Mouse (Mus musculus): ENCODE results near the gene Zfp414. TPM values are rescaled to one million over a fixed set of nuclear protein-coding genes. Genes with fewer than 3 reads are reported as not detected.

Zfp414 gene
- polyA plus RNA-seq (2014; fragmentation: Nextera tagmentation; extraction: Ambion mirVana), result 81.3 and 85.9 TPM in 2 replicates

DNA sequence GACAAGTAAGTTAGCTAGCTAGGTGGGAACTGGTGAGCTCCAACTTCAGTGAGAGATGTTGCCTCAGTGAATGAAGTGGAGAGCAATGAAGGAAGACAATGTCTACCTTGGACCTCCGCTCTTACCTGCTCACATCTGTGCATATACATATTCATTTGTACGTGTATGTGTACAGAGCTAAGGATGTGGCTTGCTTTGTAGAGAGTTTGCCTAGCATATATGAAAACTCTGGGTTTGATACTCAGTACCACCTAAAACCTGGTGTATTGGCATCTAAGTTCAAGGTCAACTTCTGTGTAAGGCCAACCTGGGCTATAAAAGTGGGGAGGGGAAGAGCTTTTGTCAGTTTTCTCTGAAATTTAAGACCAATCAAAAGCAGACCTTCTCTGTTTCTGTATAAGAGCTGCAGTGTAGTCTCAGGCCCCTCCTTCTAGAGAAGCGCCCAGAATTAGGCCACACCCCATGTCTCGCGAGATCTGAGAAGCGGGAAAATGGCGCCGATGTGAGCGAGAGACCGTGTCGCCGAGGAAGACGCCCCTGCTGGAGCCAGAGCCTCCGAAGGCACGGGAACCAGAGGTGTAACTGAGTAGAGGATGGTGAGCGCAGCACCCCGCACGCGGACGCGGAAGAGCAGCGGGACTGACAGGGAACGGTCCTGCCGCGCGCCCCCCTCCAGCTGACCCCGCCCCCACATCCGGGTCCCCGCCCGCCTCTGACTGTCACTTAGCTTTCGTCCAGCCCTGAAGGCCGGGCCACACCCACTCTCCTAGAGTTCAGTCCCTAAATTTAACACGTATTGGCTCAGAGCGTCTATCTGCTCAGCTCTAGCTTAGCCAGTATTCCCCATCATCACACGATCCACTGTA lies at the start of gene Zfp414:
Gene Zfp414 (plus strand): TSS at position 470 of the 866 bp plus-strand sequence.
- H3K9me3 ChIP-seq (ENCODE audit: control insufficient read depth, low read length), result no peaks in the 10 kb centered on the region
- peaks cover 24% of the 10 kb centered on the region for H3K36me3 ChIP-seq (replicated peaks; ENCODE audit: control insufficient read depth, insufficient read depth)
- H3K27ac ChIP-seq, result peak within 1 kb of the TSS; percentile 94
- no peaks in the 10 kb centered on the region for H3K27me3 ChIP-seq (ENCODE audit: control insufficient read depth, insufficient read depth, low read length)
- WGBS, result 2% methylated on average over 34 of the region's 35 CpGs
- ATAC-seq (ENCODE audit: low FRiP score), result peak; percentile 95
- peak; percentile 96 for DNase-seq (ENCODE audit: low spot score)
- peaks cover 21% of the 10 kb centered on the region for H3K4me1 ChIP-seq (replicated peaks; ENCODE audit: control insufficient read depth, insufficient read depth, low read length)
- H3K4me2 ChIP-seq (replicated peaks), result peak within 1 kb of the TSS; percentile 89
- H3K9ac ChIP-seq, result peak within 1 kb of the TSS; percentile 77
- peak within 1 kb of the TSS; percentile 55 for H3K4me3 ChIP-seq (replicated peaks; ENCODE audit: low read length)

- Histone ChIP-seq H3K4me3 (replicated peaks; ENCODE audit: low read length) (no peak overlapping the region), H3K27ac (no peak overlapping the region), H3K9me3 (ENCODE audit: control insufficient read depth, low read length) (no peaks in the 10 kb centered on the region), H3K9ac (no peak overlapping the region), H3K36me3 (replicated peaks; ENCODE audit: control insufficient read depth, insufficient read depth) (no peaks in the 10 kb centered on the region), H3K4me2 (replicated peaks) (no peak overlapping the region), H3K4me1 (replicated peaks; ENCODE audit: control insufficient read depth, insufficient read depth, low read length) (no peaks in the 10 kb centered on the region), H3K27me3 (ENCODE audit: control insufficient read depth, insufficient read depth, low read length) (no peaks in the 10 kb centered on the region)
- WGBS, result 90% methylated on average over 4 of the region's 4 CpGs
- DNase-seq (ENCODE audit: low spot score) (no peak), ATAC-seq (ENCODE audit: low FRiP score) (no peak)
Observed at GRCm38 (mm10) chr17:33584061-33584460, 44.8 kb upstream of the Zfp414 start.

- ATAC-seq (ENCODE audit: low FRiP score) (no peak), DNase-seq (ENCODE audit: low spot score) (no peak)
- H3K27me3 ChIP-seq (ENCODE audit: control insufficient read depth, insufficient read depth, low read length), result no peaks in the 10 kb centered on the region
- WGBS, result 74% methylated on average over 17 of the region's 17 CpGs
- H3K4me1 ChIP-seq (replicated peaks; ENCODE audit: control insufficient read depth, insufficient read depth, low read length), result no peaks in the 10 kb centered on the region
- no peak overlapping the region for H3K4me2 ChIP-seq (replicated peaks)
- H3K9ac ChIP-seq, result no peak overlapping the region
- H3K9me3 ChIP-seq (ENCODE audit: control insufficient read depth, low read length), result no peaks in the 10 kb centered on the region
- no peaks in the 10 kb centered on the region for H3K36me3 ChIP-seq (replicated peaks; ENCODE audit: control insufficient read depth, insufficient read depth)
- H3K4me3 ChIP-seq (replicated peaks; ENCODE audit: low read length), result no peak overlapping the region
- H3K27ac ChIP-seq, result no peak overlapping the region
Observed at GRCm38 (mm10) chr17:33586011-33586410, 42.9 kb upstream of the Zfp414 start.

DNA sequence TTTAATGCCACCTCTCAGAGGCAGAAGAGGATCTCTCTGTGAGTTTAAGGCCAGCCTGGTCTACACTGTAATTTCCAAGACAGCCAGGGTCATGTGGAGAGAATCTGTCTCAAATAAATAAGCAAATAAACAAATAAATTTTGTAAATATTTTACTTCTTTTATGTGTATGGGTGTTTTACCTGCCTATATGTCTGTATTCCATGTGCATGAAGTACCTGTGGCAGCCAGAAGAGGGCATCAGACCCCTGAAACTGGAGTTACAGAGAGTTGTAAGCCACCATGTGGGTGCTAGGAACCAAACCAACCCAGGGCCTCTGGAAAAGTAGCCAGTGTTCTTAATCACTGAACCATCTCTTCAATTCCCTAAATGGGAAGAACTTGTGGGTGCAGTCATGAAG lies 31.6 kb upstream of the Zfp414 start:
- no peak overlapping the region for H3K4me3 ChIP-seq (replicated peaks; ENCODE audit: low read length)
- no peak for ATAC-seq (ENCODE audit: low FRiP score)

DNA sequence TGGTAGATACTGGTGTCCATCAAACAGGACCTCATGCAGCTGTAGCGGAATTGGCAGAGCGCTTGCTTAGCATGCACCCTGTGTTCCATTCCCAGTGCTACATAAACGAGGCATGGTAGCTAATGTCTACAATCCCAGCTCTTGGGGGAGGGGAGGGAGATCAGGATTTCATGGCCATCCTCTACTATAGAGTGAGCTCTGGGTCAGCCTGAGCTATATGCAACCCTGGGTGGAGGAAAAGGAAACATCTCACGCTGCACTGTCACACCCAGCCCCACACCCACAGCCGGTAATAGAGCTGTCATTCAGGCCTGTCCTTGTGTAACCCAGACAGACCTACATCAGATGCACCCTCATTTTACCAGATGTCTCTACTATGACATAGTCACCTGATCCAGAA lies 30.4 kb upstream of the Zfp414 start:
- DNase-seq (ENCODE audit: low spot score) (no peak), ATAC-seq (ENCODE audit: low FRiP score) (no peak)
- WGBS, result 91% methylated on average over 5 of the region's 5 CpGs
- H3K36me3 ChIP-seq (replicated peaks; ENCODE audit: control insufficient read depth, insufficient read depth), result no peaks in the 10 kb centered on the region
- H3K4me3 ChIP-seq (replicated peaks; ENCODE audit: low read length), result no peak overlapping the region
- H3K9ac ChIP-seq, result no peak overlapping the region
- H3K27me3 ChIP-seq (ENCODE audit: control insufficient read depth, insufficient read depth, low read length), result no peaks in the 10 kb centered on the region
- no peak overlapping the region for H3K27ac ChIP-seq
- H3K4me1 ChIP-seq (replicated peaks; ENCODE audit: control insufficient read depth, insufficient read depth, low read length), result no peaks in the 10 kb centered on the region
- H3K9me3 ChIP-seq (ENCODE audit: control insufficient read depth, low read length), result peaks cover 4% of the 10 kb centered on the region; the same call in 1 of the 2 replicates
- H3K4me2 ChIP-seq (replicated peaks), result no peak overlapping the region

More for the DNA sequence above, 31.6 kb upstream of the Zfp414 start:
- H3K36me3 ChIP-seq (replicated peaks; ENCODE audit: control insufficient read depth, insufficient read depth), result no peaks in the 10 kb centered on the region
- peaks cover 4% of the 10 kb centered on the region; the same call in 1 of the 2 replicates for H3K9me3 ChIP-seq (ENCODE audit: control insufficient read depth, low read length)
- no peak for DNase-seq (ENCODE audit: low spot score)
- H3K27me3 ChIP-seq (ENCODE audit: control insufficient read depth, insufficient read depth, low read length), result no peaks in the 10 kb centered on the region
- H3K27ac ChIP-seq, result no peak overlapping the region
- no peaks in the 10 kb centered on the region for H3K4me1 ChIP-seq (replicated peaks; ENCODE audit: control insufficient read depth, insufficient read depth, low read length)
- H3K9ac ChIP-seq, result no peak overlapping the region
- H3K4me2 ChIP-seq (replicated peaks), result no peak overlapping the region

DNA sequence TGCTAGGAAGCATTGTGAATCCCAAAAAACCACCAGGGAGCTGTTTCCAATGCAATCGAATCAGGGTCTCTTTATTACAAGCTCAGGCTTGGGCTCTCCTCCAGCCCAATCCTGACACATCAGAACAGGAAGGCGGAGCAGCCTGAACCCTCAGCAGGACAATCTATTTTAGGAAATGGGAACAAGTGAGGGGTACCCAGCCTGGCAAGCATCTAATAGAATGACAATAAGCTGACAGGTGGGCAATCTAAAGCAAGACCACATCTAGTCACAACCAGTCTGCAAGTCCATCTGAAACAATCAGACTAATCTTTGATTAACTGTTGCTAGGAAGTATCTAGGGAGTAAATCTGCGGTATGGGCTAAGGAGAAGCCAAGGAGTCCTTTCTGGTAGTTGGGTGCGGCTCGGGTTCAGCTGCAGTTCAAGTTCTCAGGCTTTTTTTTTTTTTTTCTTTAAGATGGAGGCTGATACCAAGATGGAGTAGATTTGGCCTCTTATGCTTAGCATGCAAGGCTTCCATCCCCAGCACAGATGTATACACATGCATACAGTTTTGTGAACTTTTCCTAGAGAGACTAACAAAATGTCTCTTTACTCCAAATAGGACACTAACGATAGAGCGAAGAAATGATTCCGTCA lies 28.9 kb upstream of the Zfp414 start:
- ATAC-seq (ENCODE audit: low FRiP score) (no peak), DNase-seq (ENCODE audit: low spot score) (no peak)
- H3K36me3 ChIP-seq (replicated peaks; ENCODE audit: control insufficient read depth, insufficient read depth), result no peaks in the 10 kb centered on the region
- H3K9me3 ChIP-seq (ENCODE audit: control insufficient read depth, low read length), result peaks cover 4% of the 10 kb centered on the region; the same call in 1 of the 2 replicates
- no peak overlapping the region for H3K27ac ChIP-seq
- H3K4me3 ChIP-seq (replicated peaks; ENCODE audit: low read length), result no peak overlapping the region
- no peak overlapping the region for H3K4me2 ChIP-seq (replicated peaks)
- H3K27me3 ChIP-seq (ENCODE audit: control insufficient read depth, insufficient read depth, low read length), result no peaks in the 10 kb centered on the region
- 88% methylated on average over 8 of the region's 8 CpGs for WGBS
- H3K4me1 ChIP-seq (replicated peaks; ENCODE audit: control insufficient read depth, insufficient read depth, low read length), result no peaks in the 10 kb centered on the region
- no peak overlapping the region for H3K9ac ChIP-seq

- no peak overlapping the region for H3K4me2 ChIP-seq (replicated peaks)
- no peak overlapping the region for H3K9ac ChIP-seq
- H3K4me1 ChIP-seq (replicated peaks; ENCODE audit: control insufficient read depth, insufficient read depth, low read length), result no peaks in the 10 kb centered on the region
- WGBS, result 89% methylated on average over 3 of the region's 3 CpGs
- H3K27me3 ChIP-seq (ENCODE audit: control insufficient read depth, insufficient read depth, low read length), result no peaks in the 10 kb centered on the region
- ATAC-seq (ENCODE audit: low FRiP score), result no peak
- H3K36me3 ChIP-seq (replicated peaks; ENCODE audit: control insufficient read depth, insufficient read depth), result no peaks in the 10 kb centered on the region
- H3K4me3 ChIP-seq (replicated peaks; ENCODE audit: low read length), result no peak overlapping the region
- peaks cover 4% of the 10 kb centered on the region; the same call in 1 of the 2 replicates for H3K9me3 ChIP-seq (ENCODE audit: control insufficient read depth, low read length)
- no peak for DNase-seq (ENCODE audit: low spot score)
- no peak overlapping the region for H3K27ac ChIP-seq
Observed at GRCm38 (mm10) chr17:33600831-33601230, 28.1 kb upstream of the Zfp414 start.

DNA sequence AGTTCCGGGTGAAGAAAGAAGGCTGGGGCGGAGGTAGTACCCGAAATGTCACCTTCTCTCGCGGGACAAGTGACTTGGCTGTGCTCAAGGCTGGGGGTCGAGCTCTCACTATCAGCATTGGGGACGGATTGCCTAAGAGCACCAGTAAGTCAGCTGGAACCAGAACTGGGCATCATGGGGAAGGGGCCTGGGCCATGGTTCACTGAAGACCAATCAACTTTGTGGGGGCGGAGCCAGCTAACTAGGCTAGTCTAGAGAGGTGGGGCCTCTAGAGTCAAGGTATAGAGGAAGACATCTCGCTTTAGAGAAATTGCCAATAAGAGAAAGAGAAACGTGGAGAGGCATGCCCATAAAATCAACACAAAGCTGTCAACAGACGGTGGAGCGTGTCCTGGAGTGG lies 26.9 kb upstream of the Zfp414 start:
- WGBS, result 87% methylated on average over 12 of the region's 12 CpGs
- peaks cover 4% of the 10 kb centered on the region; the same call in 1 of the 2 replicates for H3K9me3 ChIP-seq (ENCODE audit: control insufficient read depth, low read length)
- DNase-seq (ENCODE audit: low spot score), result peak; percentile 14

DNA sequence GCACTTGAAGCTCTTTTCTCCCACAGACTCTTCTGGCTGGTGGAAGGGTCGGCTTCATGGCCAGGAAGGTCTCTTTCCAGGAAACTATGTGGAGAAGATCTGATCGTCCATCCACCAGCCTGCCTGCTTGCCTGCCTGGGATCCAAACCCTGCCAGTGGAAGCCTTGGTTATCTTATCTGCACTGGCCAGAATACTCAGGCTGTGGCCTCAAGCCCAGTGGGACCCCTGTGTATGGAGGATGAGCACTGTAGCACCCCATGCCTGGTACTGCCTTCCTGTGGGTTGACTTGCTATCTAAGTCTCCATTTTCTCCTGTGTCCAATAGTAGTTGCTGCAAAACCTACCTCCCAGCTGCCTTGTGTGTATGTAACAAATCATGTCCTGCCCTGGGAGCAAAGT lies 21.6 kb upstream of the Zfp414 start:
- no peak overlapping the region for H3K4me3 ChIP-seq (replicated peaks; ENCODE audit: low read length)
- no peak overlapping the region for H3K27ac ChIP-seq
- H3K27me3 ChIP-seq (ENCODE audit: control insufficient read depth, insufficient read depth, low read length), result no peaks in the 10 kb centered on the region
- DNase-seq (ENCODE audit: low spot score) (peak; percentile 10), ATAC-seq (ENCODE audit: low FRiP score) (no peak)
- no peaks in the 10 kb centered on the region for H3K36me3 ChIP-seq (replicated peaks; ENCODE audit: control insufficient read depth, insufficient read depth)
- WGBS, result 79% methylated on average over 2 of the region's 2 CpGs
- no peaks in the 10 kb centered on the region for H3K9me3 ChIP-seq (ENCODE audit: control insufficient read depth, low read length)
- H3K4me1 ChIP-seq (replicated peaks; ENCODE audit: control insufficient read depth, insufficient read depth, low read length), result no peaks in the 10 kb centered on the region
- H3K4me2 ChIP-seq (replicated peaks), result no peak overlapping the region
- H3K9ac ChIP-seq, result no peak overlapping the region

More for the DNA sequence above, 26.9 kb upstream of the Zfp414 start:
- ATAC-seq (ENCODE audit: low FRiP score), result no peak
- no peak overlapping the region for H3K27ac ChIP-seq
- H3K4me2 ChIP-seq (replicated peaks), result no peak overlapping the region
- H3K4me3 ChIP-seq (replicated peaks; ENCODE audit: low read length), result no peak overlapping the region
- no peaks in the 10 kb centered on the region for H3K36me3 ChIP-seq (replicated peaks; ENCODE audit: control insufficient read depth, insufficient read depth)
- H3K9ac ChIP-seq, result no peak overlapping the region
- no peaks in the 10 kb centered on the region for H3K4me1 ChIP-seq (replicated peaks; ENCODE audit: control insufficient read depth, insufficient read depth, low read length)
- no peaks in the 10 kb centered on the region for H3K27me3 ChIP-seq (ENCODE audit: control insufficient read depth, insufficient read depth, low read length)
